Mouse (Mus musculus) embryonic facial prominence, embryonic 14.5 days (tissue): Measurements from ENCODE around the gene Ttc21a. TPM values are rescaled to one million over a fixed set of nuclear protein-coding genes. Genes with fewer than 3 reads are reported as not detected.
A peak's percentile ranks its signal among the peaks of the same experiment; 100 is the strongest.

Experiments used
- ATAC-seq: fragments of 200-750 bp; cut with Nextera tagmentation; 2 replicates; pipeline ENCODE4 v1.8.0; 2017; ENCODE audit warnings: low read depth, moderate number of reproducible peaks, moderate TSS enrichment
- DNase-seq: peaks from one replicate; pipeline ENCODE4 v3.0.0-alpha.2; 2015; ENCODE audit warnings: low spot score
- H3K27ac ChIP-seq: fragments of 300-500 bp; sonication (generic); replicated peaks from 2 replicates; pipeline ENCODE4 v1.5.1; 2014; ENCODE audit warnings: low read depth, mild to moderate bottlenecking, low read length, moderate library complexity
- H3K27me3 ChIP-seq: fragments of 300-500 bp; sonication (generic); replicated peaks from 2 replicates; pipeline ENCODE4 v1.6.1; 2014; ENCODE audit warnings: low read length; ENCODE audit not compliant: control insufficient read depth, insufficient read depth
- H3K36me3 ChIP-seq: fragments of 300-500 bp; sonication (generic); 2 replicates; pipeline ENCODE4 v1.6.1; 2014; ENCODE audit warnings: low read length, mixed read lengths; ENCODE audit not compliant: control insufficient read depth, insufficient read depth
- H3K4me1 ChIP-seq: fragments of 300-500 bp; sonication (generic); 2 replicates; pipeline ENCODE4 v1.6.1; 2014; ENCODE audit warnings: antibody characterized with exemption, low read length; ENCODE audit not compliant: control insufficient read depth, insufficient read depth
- H3K4me2 ChIP-seq: fragments of 300-500 bp; sonication (generic); 2 replicates; pipeline ENCODE4 v1.6.1; 2014; ENCODE audit warnings: low read depth, mild to moderate bottlenecking, low read length, moderate library complexity, mixed read lengths
- H3K4me3 ChIP-seq: fragments of 300-500 bp; sonication (generic); 2 replicates; pipeline ENCODE4 v1.5.1; 2014; ENCODE audit warnings: low read depth, mild to moderate bottlenecking, low read length
- H3K9ac ChIP-seq: fragments of 300-500 bp; sonication (generic); 2 replicates; pipeline ENCODE4 v1.6.1; 2014; ENCODE audit warnings: low read depth, mild to moderate bottlenecking, low read length, moderate library complexity, mixed read lengths
- H3K9me3 ChIP-seq: fragments of 300-500 bp; sonication (generic); 2 replicates; pipeline ENCODE4 v1.6.1; 2016; ENCODE audit warnings: low read length; ENCODE audit not compliant: control insufficient read depth
- WGBS: fragments of 180-500 bp; shearing (Covaris S2); extraction: QIAGEN DNeasy Blood & Tissue Kit; methylation state at CpG from one replicate; pipeline ENCODE4 v1.1.7; 2014; 5-methylcytosine and 5-hydroxymethylcytosine counted together
- polyA plus RNA-seq: library from polyadenylated mRNA; unstranded; fragments of >200 nt; fragmentation: Nextera tagmentation; extraction: Ambion mirVana; gene quantifications from 2 replicates; pipeline ENCODE4 v1.2.1, GENCODE M21; 2014

Gene Ttc21a
- polyA plus RNA-seq, 1 experiment from 2014 or later, result 0.72 TPM

DNA sequence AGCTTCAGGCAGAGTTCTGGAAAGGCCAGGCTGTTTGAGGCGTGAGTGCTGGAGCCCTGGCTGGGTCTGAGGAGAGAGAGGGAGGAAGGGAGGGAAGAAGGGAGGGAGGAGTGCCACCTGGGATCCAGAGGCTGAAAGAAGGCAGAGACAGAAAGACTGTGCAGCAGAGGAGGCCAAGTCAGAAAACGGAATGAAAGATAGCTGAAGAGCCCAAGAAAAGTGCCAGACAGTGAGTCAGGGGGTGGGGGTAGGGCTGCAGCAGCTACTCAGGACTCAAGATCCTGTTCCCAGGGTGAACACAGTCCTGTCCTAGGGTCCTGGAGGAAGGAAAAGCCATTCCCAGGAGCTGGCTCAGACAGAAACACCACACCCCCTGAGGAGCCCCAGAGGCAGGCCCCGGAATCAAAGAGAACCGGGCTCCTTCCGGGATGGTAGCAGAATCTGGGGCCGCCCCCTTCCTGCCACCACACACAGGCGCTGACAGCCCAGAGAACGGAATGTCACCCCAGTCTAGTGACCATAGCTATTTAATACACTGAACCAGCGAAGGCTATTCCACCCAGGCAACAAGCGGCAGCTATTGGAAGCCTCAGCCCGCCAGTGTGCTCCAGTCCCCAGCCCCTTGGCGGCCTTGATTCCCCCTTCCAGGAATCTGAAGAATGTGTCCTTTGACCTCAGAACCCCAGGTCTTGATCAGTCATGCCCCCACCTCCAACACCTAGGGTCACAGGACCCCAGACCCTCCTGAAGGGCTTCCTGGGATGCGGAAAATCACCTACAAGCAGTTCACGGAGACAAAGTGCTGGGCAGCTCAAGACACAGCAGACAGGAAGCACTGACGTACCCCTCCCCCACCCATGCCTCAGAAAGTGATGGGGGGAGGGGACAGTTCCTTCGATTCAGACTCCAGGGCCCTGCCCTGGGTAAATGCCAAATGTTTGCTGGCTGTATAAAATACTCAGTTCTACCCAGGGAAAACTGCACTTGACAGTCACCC lies 44.1 kb downstream of the Ttc21a start:
- no peak; the same call in 1 of the 2 replicates for ATAC-seq

DNA sequence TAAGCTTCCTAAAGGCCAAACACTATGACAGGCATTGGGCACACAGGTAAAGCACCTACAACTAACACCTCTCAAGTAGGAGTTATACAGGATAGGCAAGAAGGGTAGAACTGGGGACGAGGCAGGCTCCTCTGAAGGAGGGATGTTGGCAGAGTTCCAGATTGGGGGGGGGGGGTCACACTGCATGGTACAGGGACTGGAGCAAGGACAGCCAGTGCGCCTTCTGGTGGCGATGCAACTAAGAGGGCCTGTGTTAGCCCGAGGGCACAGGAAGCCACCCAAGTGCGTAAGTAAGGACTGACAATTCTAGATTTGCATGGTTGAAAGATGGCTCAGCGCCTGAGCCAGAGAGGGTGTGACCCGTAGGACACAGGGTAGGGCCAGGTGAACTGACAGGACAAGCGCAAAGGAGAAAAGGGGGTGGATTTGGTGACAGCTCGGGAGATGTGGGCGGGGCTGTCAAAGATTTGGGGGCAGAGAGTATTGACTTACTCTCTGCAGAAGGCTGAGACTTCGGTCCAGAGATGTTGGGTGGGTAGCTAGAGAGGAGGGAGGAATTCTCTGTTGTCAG lies 44.9 kb downstream of the Ttc21a start:
- DNase-seq (peak; percentile 77), ATAC-seq (peak; percentile 34)
- Histone ChIP-seq H3K27me3 (no peaks in the 10 kb centered on the region), H3K4me3 (peak overlapping the region; percentile 71), H3K36me3 (no peaks in the 10 kb centered on the region), H3K4me2 (peak overlapping the region; percentile 95), H3K9me3 (no peaks in the 10 kb centered on the region), H3K4me1 (peaks cover 60% of the 10 kb centered on the region), H3K9ac (0 out of 2 replicates have a peak overlapping the region, but pooled peaks have one; percentile 80), H3K27ac (peak overlapping the region; percentile 85)
- 2% methylated on average over 11 of the region's 11 CpGs for WGBS

More for the DNA sequence above, 44.1 kb downstream of the Ttc21a start:
- WGBS, result 2% methylated on average over 14 of the region's 16 CpGs
- no peaks in the 10 kb centered on the region for H3K27me3 ChIP-seq
- no peaks in the 10 kb centered on the region for H3K36me3 ChIP-seq
- H3K27ac ChIP-seq, result peak overlapping the region; percentile 85
- H3K4me2 ChIP-seq, result peak overlapping the region; percentile 95
- peaks cover 67% of the 10 kb centered on the region for H3K4me1 ChIP-seq
- no peaks in the 10 kb centered on the region for H3K9me3 ChIP-seq
- peak; percentile 79 for DNase-seq
- H3K9ac ChIP-seq, result peak overlapping the region; percentile 48
- H3K4me3 ChIP-seq, result peak overlapping the region; percentile 71

DNA sequence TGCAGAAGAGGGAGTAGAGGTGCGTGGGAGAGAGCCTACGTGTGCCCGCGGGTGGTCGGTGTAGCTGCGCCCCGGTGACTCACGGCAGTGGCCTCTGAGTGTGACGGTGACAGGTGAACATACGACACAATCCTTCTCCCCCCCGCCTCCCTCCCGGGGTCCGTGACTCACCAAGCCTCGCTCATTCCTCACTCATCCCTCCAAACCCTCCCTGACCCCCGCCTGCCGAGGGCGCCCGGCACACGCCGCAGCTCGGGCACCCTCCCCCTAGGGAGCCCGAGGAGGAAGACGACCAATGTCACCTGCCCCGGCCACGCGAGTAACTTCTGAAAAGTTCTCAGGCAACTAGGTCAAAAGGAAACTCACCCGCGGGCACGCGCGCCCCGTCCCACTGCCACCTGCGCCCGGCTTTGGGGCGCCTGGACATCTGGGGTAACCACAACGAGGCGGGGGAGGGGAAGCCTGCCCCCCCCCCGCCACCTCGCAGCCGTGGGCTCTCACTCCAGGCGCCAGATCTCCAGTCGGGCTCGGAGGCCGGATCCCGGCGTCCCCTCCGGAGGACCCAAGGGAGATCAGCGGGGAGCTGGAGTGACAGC lies 45.6 kb downstream of the Ttc21a start:
- Histone ChIP-seq H3K4me2 (peak overlapping the region; percentile 95), H3K27ac (peak overlapping the region; percentile 66), H3K4me1 (peaks cover 53% of the 10 kb centered on the region), H3K9ac (peak overlapping the region; percentile 80), H3K4me3 (peak overlapping the region; percentile 71), H3K9me3 (no peaks in the 10 kb centered on the region), H3K36me3 (no peaks in the 10 kb centered on the region), H3K27me3 (no peaks in the 10 kb centered on the region)
- no peak for ATAC-seq
- 0% methylated on average over 26 of the region's 48 CpGs for WGBS
- DNase-seq, result no peak

DNA sequence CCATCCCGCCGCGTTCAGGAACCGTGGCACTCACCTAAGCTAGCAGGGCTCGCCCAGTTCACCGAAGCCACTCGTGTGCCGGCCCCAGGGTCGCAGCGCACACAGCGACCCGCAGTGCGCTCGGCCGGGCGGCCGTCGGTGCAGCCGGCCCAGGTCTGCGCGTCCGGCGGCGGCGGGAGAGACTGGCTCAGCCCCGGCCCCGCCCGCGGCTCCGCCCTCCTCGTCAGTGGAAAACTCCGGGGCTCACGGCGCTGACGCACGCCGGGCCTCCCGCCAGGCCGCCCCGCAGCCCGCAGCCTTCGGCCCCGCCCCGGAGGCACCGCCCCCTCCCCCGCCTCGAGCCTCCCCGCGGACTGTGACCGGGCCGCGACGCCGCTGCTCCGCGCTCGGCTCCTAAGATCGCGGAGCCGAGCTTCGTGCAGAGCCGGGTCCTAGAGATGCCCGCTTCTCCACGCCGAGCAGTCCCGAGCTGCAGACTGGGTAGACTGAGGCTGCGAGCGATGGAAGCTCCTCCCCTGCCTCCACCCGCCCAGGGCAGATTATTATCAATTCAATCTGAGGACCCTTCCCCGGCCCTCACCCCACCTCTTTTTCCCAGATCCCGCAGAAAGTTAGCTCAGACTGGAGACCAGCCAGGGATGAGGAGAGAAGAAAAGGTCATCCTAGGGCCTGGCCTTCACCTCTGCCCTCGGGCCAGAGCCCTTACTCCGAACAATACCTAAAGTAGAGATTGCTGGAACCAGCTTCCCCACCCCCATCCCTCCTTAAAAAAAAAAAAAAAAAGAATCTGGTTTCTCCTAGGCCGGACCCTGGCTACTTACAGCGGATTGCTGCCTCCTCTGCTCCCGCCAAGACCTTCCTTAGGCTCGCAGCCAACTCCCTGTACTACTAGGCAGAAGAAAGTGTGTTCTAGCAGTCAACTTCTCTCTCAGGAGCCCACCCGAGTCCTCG lies 46.5 kb downstream of the Ttc21a start:
- peak overlapping the region; percentile 95 for H3K4me2 ChIP-seq
- H3K4me1 ChIP-seq, result peaks cover 45% of the 10 kb centered on the region
- ATAC-seq (peak; percentile 83), DNase-seq (peak; percentile 90)
- no peaks in the 10 kb centered on the region for H3K27me3 ChIP-seq
- H3K9ac ChIP-seq, result peak overlapping the region; percentile 80
- no peaks in the 10 kb centered on the region for H3K36me3 ChIP-seq
- H3K9me3 ChIP-seq, result no peaks in the 10 kb centered on the region
- WGBS, result under 1% methylated on average over 39 of the region's 79 CpGs
- H3K4me3 ChIP-seq, result peak overlapping the region; percentile 71
- peak overlapping the region; percentile 66 for H3K27ac ChIP-seq

DNA sequence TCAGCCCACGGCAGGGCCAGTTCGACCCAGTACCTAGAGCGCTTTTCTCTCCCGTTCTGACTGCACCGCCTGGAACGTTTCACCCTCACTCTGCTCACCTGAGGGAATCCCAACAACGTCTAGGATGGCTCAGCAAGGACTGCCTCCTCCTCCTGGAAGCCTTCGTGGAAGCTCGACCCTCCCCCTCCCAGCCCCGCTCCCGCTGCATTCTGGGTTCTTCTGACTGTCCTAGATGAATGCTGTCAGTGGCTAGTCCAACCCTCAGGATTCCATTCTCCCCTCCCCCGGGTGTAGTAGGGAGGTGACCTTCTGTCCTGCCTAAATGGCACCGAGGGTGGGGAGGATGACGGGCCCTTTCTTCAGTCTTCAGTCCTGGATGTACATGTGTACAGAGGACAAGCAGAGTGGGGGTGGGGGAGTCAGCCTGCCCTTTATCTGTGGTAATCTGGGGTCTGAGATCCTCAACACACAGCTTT lies 47.2 kb downstream of the Ttc21a start, which contains the start of gene Csrnp1:
Csrnp1 (minus strand) TSS at position 123 of the 476 bp plus-strand sequence.
- peaks cover 42% of the 10 kb centered on the region for H3K4me1 ChIP-seq
- no peaks in the 10 kb centered on the region for H3K27me3 ChIP-seq
- ATAC-seq, result no peak
- peak within 1 kb of the TSS; percentile 71 for H3K4me3 ChIP-seq
- WGBS, result 11% methylated on average over 14 of the region's 14 CpGs
- H3K27ac ChIP-seq, result peak within 1 kb of the TSS; percentile 66
- H3K4me2 ChIP-seq, result peak within 1 kb of the TSS; percentile 95
- H3K9ac ChIP-seq, result peak within 1 kb of the TSS; percentile 80
- H3K36me3 ChIP-seq, result no peaks in the 10 kb centered on the region
- no peak for DNase-seq
- no peaks in the 10 kb centered on the region for H3K9me3 ChIP-seq

DNA sequence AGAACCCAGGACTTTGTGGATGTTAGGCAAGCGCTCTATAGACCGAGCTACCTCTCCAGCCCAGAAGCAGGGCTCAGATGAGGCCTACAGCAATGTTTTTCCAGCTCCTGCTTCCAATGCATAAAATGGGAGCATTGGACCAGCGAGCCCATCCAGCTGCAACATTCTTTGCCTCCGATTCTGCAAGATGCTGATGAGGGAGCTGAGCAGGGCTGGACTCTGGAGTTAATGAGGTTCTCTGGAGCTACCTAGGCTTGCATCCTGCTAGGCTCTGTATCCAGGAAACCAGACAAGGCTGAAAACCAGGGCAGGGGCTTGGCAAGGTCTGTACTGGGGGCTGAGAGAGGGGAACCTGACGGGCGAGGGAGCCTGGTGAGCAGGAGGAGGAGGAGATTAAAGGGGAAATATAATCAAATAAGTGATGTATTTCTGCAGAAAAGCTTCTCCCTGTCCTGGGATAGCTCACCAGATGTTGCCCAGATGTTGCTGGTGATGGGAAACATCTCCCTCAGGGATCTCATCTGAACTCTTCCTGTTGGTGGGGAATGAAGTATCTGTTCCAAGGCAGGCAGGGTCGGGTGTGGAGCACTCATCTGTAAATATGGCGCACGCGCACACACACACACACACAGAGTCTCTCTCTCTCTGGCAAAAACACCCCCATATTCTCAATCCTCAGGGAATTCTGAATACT lies 48.6 kb downstream of the Ttc21a start:
- WGBS, result 43% methylated on average over 10 of the region's 10 CpGs
- H3K36me3 ChIP-seq, result no peaks in the 10 kb centered on the region
- H3K27ac ChIP-seq, result peak overlapping the region; percentile 48
- H3K27me3 ChIP-seq, result no peaks in the 10 kb centered on the region
- H3K9ac ChIP-seq, result no peak overlapping the region
- H3K4me1 ChIP-seq, result peaks cover 32% of the 10 kb centered on the region
- ATAC-seq, result no peak; the same call in 1 of the 2 replicates
- no peak overlapping the region for H3K4me3 ChIP-seq
- H3K9me3 ChIP-seq, result no peaks in the 10 kb centered on the region
- DNase-seq, result peak; percentile 81
- H3K4me2 ChIP-seq, result no peak overlapping the region

DNA sequence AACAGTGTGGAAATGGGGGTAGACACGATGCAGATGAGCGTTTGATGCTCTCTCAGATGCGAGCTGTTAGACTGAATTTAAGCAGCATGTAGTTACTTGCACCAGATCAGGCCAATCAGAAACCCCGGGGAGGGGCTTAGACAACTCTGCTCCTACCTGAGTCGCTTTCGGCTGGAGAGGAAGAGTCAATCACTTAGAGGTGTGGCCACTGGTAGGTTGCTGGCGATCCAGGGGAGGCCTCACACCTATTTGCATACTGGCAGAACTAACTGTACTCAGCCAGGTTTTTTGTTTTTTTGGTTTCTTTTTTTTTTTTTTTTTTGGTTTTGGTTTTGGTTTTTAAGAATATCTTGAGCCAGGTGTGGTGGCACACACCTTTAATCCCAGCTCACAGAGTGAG lies 50.9 kb downstream of the Ttc21a start:
- WGBS, result 42% methylated on average over 7 of the region's 7 CpGs
- Histone ChIP-seq H3K4me2 (no peak overlapping the region), H3K36me3 (no peaks in the 10 kb centered on the region), H3K27me3 (no peaks in the 10 kb centered on the region), H3K27ac (no peak overlapping the region), H3K4me3 (no peak overlapping the region), H3K9me3 (no peaks in the 10 kb centered on the region), H3K9ac (no peak overlapping the region), H3K4me1 (peaks cover 13% of the 10 kb centered on the region; the same call in 1 of the 2 replicates)
- DNase-seq, result peak; percentile 48
- no peak for ATAC-seq
